Mouse (Mus musculus) ZHBTc4 (cell line): ENCODE measurements at regions not wholly inside any gene's neighbourhood (a gene's known extent, or its start where the extent isn't known, plus 50 kb on each side); places are given as distances from the start of the nearest gene placed in this dataset.

Experiments used
- DNase-seq: peaks from one replicate; pipeline ENCODE4 v3.0.0-alpha.2; 2011; ENCODE audit warnings: low read depth, low spot score

DNA sequence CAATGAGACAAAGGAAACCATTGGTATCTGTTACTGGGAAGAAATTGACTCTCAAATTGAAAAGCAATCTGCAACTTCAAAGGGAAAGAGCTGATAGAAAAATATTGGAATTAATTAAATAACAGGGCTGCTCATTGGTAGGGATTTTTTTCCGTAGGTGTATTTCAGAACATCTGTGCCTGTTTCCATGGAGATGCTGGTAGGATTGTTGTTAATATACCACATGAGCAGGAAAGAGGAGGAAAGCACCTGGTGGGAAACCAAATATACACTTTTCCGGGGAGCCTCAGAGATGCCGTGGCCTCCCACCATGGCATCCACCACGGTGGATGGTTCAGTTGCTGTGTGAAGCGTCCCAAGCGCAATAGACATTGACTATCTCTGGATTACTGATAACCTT, 428.0 kb upstream of the Sphkap start:
- DNase-seq, result no peak

DNA sequence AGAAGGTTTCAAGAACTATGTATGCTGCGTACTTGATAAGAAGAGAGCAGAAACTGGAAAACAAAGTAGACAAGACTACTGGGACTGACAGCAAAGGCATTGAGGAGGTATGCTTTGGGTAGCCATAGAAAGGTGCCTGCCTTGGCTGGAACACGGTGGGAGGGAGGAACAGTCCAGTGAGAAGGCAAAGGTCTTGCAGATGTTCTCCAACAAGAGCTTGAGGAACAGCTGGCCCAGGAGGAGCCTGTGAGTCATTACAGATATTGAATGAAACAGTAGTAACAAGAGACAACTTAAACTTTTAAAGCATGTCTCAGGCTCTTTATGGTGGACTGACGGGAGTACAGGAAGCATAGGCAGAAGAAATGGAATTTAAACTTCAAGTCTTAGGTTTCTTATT, 424.9 kb upstream of the Sphkap start:
- DNase-seq, result no peak

DNA sequence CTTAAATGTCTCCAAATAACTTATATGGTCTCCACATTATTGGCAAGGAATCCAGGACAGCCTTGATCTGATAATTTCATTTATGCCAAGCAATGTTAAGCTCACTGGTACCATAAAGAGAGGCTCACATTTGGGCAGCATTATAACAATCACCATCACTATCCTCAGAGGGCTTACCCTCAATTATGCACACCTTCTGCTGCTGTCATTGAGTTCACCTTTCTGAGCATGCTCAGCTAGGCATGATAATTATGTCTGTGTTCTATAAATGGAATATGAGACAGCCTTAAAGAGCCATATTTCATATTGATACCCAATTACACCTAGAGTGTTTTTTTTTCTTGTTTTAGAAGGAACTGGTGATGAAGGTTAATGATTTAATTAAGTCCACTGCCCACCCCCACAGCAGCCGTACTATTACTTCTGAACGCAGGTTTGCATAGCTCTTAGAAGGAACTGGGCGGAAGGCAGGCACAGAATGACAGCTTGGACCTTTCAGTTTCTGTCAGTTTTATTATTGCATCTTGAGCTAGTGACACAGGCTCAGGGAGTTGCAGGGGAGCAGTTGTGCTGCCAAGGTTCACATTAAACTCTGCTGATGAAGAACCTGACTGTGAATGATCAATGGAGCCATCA, 424.0 kb upstream of the Sphkap start:
- DNase-seq, result no peak

DNA sequence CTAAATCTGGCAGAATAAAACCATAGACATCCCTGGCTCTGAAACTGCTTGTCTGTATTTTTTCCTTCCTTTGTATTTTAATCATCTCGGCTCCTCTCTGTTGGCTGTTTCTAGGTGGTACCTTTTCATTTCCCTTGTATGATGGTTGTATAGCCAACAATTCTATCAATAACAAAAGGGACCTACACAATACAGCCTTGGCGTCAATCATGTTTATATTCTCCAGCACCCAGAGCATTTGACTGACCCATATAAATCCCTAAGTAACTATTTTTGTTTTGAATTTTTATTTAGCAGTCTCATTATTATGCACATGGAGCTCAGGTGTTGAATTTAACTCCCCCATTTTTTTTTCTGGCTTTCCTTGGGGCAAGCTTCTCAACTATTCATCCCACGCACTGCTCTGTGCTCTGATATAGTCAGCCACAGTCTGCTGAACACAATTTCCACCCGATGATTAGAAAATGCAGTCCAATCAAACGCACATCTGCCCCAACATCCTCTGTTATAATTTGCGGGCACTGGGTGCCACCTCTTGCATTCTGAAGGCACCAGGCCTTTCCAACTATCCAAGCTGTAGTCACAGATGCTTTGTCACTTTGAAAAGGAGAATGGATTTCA, 422.1 kb upstream of the Sphkap start:
- no peak for DNase-seq

DNA sequence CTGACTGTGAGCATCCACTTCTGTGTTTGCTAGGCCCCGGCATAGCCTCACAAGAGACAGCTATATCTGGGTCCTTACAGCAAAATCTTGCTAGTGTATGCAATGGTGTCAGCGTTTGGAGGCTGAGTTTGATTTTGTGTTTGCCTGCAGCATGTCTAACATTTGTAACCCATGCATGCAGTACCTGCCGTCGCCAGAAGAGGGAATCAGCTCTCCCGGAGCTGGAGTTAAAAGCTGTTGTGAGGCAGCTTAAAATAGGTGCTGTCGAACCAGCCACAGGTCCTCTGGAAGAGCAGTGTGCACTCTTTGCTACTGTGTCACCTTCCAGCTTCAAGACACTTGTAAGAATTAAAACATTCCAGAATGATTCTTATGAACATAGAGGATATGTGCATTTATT, 403.2 kb upstream of the Sphkap start:
- peak; percentile 79 for DNase-seq

DNA sequence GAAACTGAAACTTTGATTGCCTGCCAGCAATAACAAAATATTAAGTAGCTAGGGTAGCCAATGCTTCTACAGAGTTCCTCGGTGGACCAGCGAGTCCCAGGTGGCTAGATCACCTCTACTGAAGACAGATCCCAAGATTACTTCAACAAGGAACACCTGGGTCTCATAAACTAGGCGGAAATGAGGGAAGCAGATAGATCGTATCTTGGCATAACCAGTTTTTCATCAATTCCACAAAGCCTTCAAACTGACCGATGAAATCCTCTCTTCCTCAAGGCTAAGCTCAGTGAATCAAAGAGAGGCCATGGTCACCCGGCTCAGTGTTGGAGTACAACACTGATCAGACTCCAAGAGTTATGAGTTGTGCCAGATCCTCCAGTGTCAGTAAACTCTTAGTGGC, 400.4 kb upstream of the Sphkap start:
- DNase-seq, result no peak

DNA sequence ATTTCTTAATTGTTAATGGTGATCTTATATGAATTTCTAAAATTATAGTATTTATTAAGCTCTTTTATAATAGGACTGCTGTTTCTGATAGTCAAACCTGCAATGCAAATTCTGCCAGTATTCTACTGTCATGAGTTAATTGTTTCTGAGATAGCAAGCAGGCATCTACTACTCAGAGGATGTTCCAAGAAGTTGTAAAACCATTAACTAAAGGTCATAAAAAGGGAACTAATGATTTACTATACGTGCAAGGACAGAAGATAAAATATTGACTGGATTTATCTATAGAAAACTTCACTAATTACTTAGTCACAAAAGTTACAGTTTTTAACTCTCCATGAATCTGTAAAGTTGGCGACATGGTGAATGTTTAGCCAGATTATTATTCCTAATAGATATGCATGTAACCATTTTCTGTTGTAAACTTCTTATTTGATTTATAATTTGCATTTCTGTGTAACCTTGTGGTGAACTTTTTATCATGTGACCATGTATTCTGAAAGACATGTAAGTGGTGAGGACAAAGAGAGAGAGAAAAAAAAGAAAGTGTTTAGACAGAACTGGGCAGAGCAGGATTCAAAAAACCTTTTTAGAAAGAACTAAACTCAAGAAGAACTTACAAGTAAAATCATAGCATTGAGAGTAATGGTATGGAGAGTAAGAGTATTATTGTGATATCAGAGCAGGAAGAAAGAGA, 395.5 kb upstream of the Sphkap start:
- no peak for DNase-seq

DNA sequence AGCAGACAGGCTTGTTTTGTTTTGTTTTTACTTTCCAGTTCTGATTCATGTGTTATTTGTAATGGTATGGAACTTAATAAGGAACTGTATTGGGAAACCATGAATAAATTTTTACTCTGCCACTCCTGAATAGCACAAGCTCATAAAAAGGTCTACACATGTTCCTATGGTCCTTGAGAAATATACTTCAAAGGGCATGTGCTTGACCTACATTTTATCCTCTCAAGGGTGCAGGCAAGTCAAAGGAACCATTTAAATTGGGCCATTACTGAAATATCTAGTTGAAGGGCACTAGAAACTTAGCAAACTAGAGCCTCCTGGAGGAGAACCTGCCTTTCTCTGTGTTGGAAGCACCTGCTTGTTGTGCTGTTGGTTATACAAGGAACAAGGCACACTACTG, 393.8 kb upstream of the Sphkap start:
- DNase-seq, result no peak

DNA sequence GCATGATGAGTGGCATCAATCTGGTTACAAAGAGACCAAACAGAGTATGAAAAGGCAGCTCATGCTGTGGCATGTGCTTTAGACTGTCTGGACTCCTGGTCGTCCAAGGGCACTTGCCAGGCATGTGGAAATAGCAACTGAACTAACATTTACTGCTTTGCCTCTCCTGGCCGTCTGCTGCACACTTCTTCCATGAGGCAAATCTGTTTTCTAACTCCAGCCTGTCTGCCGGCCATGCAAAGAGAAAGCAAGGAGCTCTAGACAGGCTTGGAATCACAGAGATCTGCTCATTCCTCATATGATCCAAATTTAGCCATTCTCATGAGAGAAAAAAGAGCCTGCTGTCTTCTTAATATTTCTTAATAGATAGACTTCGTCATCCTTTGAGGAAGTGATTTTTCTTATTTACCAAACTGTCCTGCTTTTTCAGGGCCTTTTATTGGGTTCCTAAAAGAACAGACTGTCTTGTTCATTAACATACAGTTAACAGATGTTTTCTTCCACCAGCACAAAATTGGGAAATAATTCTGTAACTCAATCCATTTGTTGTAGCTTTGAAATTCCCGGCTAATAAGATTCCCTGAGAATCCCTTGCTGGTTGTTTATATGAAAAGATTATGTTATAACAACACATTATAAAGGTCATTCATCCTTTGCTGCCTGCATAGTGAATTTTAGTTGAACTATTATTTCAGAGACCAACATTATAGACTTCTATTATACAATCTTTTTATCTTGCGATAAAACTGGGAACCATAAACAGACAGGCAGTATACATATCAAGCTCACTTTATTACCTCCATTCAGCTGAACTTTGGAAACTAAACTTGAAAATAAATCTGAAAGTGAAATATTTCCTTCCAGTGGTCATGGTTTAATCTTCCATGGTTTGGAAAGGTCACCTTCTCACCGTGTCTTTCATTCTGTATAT, 389.2 kb upstream of the Sphkap start:
- DNase-seq, result no peak

DNA sequence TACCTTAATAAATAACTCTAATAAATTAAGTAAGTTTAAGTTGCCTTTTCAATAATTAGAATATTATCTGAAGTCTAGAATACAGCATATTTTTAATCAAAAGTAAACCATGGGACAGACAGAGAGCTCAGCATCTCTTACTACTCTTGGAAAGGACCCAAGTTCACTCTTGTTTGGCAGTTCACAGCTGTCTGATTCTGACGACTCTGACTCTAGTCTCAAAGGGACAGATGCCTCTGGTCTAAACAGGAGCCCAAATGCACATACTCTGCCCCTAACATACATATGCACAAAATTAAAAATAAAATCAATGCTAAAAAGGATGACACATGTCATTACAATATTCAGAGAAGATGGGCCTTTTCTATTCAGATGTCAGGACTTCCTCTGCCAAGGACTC, 369.2 kb upstream of the Sphkap start:
- DNase-seq, result no peak

DNA sequence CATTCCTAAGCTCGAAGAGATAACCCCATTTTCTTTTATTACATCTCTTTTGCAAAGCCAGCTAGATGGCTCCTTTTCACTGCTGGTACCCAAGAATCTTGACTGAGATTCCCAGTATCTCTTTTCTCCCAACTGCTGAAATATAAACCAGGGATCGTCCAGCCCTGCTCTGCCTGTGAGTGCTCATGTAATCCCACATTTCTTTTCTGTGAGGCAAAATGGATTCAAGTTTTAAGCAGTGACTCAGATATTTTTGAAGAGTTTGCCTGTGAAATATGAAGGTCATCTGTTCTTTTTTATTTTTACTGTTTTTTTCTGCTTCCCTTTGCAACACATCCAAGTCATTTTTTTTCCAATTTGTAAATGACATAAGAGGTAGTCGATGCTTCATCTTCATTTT, 363.2 kb upstream of the Sphkap start:
- DNase-seq, result no peak

DNA sequence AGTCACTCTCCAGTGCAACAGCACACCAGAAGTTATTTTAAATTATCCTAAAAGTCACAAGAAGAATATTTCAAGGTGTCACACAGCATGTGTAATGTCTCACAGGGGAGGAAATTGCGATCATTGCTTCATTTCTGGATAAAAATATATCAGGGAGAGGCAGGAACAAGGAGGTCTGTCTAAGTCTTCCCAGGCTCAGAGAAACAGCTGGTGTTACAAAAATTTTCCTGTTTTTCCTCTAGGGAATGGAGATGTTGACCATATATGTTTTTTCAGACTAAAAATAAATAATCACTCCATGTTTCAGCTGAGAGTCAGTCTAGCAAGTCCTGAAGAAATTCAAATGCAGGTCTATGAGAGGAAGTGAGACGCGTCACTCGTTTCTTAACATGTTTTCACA, 353.5 kb upstream of the Sphkap start:
- no peak for DNase-seq

DNA sequence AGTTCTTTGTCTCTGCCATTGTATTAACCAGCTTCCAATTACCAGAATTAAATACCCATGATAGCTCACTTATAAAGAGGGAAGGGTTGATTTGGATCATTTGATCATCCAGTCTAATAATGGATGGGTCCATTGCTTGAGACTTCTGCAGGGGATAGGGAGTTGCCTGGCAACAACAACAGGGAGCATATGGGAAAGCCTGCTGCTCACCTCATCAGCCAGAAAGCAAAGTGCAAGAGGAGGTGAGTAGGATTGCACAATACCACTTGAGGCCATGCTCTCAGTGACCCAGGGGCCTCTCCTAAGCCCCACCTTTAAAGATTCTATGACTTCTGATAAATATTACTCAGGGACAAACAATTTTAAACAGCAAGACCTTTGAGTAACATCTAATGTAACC, 348.9 kb upstream of the Sphkap start:
- no peak for DNase-seq

DNA sequence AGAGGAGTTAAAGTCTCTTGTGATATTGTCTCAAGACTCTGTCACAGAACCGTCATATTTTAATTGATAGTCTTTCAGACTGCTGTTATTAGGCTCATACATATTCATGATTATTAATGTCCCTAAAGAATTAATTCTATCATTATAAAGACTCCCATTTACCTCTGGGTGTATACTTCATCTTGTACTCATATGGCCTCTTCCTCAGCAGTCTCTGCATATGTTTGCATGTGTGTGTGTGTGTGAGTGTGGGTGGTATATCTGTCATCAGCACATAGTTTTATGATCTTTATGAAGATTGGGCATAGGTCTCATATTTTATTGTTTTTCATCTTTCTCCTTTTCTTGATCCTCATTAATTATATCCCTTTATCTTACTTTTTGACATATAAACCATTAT, 347.3 kb upstream of the Sphkap start:
- no peak for DNase-seq

DNA sequence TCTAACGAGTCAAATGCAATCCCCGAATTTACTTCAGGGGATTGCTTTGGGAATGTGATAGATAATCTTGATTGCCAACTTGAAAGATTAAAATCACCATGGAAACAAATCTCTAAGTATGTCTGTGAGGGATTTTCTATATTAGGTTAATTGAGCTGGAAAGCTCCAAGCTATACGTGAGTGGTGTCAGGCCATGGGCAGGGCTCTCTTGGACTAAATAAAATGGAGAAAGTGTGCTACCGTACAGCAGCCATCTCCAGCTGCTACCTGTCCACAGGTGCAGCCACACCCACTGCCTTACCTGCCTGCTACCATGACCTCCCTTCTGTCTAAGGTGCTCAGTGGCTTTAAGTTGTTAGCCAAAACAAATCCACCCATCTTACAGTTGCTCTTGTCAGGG, 345.0 kb upstream of the Sphkap start:
- DNase-seq, result no peak

DNA sequence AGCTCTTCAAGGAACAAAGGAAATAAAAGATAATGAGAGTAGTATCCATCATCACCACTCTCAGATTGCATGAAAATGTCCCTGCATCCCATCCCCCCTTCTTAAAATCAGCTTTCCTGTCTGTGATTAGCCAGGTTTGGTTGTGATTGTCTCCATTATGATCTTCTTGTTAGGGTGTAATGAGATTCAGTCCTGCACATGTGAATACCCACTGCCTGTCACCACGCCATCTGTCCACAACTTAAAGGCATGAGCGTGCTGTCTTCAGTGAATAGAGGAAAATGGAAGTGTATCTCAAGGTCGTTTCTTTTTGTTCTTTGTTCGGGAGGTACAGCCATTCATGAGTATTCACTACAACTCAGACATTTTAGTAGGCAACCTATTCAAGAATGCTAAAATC, 341.0 kb upstream of the Sphkap start:
- peak; percentile 17 for DNase-seq

DNA sequence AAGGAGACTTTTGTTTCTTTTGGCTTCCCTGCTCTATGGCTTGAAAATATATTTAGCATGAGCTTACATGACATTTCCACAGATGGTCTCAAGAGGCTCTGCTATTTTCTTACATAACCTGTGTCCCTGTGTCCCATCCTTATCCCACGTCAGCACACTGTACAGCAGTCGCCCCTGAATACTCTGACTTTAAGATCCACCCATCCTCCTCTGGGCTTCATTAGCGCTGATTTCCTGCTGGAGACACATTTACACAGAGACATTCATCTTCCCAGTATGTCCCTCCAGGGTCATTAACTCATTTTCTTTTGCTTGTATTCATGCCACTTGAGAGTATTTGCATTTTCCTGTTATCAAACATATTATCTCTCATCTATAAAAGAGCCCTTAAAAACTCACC, 340.1 kb upstream of the Sphkap start:
- DNase-seq, result no peak

DNA sequence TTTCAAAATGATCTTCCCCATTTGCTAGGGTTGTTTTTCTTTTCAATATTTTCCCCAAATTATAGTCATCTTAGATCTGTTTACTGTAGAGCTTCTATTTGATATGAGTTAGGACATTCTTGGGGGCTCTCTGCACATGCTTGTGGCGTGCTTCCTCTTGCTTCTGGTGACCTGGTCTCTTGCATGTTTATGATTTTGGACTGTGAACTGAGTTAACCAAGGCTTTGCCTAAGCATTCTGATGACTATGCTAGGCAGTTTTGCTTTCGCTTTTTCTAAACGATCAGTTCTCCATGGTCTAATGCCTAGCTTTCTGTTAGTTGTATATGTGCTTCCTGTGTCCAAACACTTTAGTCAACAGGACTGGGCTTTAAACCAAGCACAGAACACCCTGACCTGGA, 339.4 kb upstream of the Sphkap start:
- DNase-seq, result no peak

DNA sequence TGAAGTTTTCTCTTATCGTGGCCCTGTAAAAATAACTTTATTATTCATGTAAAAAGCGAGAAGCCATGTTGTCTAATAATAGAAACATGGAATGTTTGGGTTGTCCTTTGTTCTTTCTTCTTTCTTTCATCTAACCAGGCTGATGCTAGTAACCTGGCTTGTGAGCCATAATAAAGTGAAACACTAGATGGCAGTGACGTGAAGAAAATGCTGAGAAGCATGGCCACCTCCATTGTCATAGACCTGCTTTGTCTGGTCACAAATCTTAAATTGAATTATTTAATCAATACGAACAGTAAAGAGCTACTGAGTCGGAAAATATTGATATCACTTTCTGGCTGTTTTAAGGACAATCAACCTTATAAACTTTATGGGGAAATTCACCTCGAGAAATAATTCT, 338.0 kb upstream of the Sphkap start:
- peak; percentile 64 for DNase-seq

DNA sequence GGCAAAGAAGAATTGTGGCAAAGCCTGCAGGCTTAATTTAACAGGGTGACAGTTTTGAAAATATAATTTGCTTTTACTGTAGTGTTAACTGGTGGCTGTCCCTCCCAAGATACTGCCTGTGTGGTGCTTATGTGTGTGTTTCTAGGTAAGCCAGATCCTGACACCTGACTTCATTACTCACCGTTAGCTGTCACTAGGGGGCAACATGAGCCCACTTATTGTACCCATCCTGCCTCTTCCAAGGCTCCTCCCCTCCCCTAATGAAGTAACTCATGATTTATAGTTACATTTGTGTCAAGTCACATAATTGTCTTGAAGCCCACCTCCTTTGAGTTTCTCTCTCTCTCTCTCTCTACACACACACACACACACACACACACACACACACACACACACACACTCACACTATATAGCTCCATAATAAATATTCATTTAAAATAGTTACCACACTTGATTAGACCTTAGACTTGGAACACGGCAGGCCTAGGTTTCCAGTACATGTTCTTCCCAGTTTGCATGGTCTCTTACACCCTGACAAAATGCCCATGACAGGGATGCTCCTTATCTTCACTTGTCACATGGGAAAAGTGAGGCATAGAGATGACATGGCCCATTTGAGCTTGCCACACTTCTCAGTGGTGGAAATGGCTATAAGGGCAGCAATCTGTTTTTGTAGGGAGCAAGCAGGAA, 328.6 kb upstream of the Sphkap start:
- DNase-seq, result peak; percentile 65

DNA sequence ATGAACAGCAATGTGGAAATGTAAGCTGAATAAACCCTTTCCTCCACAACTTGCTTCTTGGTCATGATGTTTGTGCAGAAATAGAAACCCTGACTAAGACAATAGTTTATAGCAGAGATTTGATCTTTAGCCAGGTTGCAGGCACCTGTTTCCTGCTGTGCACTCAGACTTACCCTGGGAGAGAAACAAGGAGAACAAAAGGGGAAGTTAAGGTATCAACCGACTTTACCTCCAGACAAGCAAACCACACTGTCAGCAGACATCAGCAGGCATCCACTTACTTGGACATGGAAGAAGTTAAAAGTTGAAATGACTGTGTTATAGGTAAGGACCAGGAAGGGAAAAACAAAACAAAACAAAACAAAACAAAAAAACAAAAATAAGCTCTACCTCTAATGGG, 323.7 kb upstream of the Sphkap start:
- DNase-seq, result no peak

DNA sequence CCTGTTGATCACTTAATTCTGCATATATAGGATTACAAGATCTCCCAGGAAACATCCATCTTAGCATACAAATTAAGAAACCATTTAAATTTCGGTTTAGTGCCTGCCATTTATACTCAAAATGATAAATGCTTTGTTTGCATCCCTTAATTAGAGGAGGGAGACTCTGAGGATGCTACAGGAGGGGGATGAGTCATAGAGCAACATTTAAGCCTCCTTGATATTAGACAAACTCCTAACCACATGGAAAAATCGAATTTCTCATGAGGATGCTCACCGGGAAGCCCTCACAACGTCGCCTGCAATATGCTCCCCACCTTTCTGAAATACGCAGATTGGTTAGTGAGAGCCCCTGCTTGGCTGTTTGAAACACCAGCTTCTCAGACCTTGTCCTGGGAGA, 320.8 kb upstream of the Sphkap start:
- DNase-seq, result no peak
